Mouse (Mus musculus): ENCODE data around the gene Drd4.

DNA sequence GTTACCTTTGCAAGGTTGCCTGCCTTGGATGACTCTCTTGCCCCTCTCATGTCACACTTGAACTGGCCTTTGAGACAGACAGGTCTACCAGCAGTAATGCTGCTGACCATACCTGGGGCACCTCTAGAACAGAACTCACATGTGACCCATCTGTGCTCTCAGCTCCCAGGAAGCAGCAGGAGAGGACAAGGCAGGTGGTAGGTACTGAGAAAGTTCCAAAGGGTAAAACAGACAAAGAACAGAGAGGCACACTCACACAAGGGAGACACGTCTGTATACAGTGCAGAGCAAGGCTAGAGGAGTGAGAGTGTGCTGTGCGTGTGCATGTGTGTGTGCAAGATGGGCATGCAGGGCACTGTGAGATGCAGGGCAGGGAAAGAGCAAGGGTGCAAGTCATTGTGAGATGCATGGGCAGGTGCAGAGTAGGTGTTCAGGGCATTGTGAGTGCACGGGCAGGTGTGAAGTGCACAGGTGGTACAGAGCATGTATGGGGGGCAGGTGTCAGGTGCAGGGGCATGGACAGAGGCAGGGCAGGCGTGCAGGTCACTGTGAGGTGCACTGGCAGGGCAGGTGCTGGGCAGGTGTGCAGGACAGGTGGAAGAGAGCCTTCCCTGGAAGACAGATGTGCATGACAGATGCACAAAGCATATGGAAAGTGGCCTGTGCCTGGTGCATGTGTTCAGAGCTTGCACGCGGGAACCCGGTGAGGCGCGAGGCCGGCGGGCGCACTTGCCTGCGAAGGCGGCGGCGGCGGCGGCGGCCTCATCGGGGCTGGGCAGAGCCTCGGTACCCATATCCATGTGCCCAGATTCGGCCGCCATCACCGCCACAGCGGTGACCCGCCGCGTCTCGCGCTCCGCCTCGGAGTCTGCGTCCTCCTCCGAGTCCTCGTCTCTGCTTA is 35.0 kb downstream of the Drd4 start:
- TF ChIP-seq POLR2A (IDR thresholded peaks at IDR 0.05; ENCODE audit: extremely low read depth, insufficient read depth, low read length): no peak
- TF ChIP-seq CTCF (IDR thresholded peaks at IDR 0.05; ENCODE audit: extremely low read depth, insufficient read depth, low read length): no peak

All from cortical plate, adult 2 months (tissue).